Mouse (Mus musculus): ENCODE measurements around the gene Slc39a5. TPM values are rescaled to one million over a fixed set of nuclear protein-coding genes. Genes with fewer than 3 reads are reported as not detected.

Slc39a5 gene
- total and polyA plus RNA-seq, 2 experiments from 2014 or later = not detected

- H3K4me2 ChIP-seq (ENCODE audit: low read depth, low read length) = no peak overlapping the region
- ATAC-seq (ENCODE audit: insufficient read depth, low read depth) (no peak), DNase-seq (ENCODE audit: low spot score) (no peak)
- no peak overlapping the region for H3K9ac ChIP-seq (replicated peaks; ENCODE audit: low read depth, low read length)
- H3K27me3 ChIP-seq (ENCODE audit: control insufficient read depth, insufficient read depth, low read length) = no peaks in the 10 kb centered on the region
- peaks cover 50% of the 10 kb centered on the region for H3K36me3 ChIP-seq (replicated peaks; ENCODE audit: control insufficient read depth, insufficient read depth, low read length)
- no peaks in the 10 kb centered on the region for H3K4me1 ChIP-seq (ENCODE audit: control insufficient read depth, insufficient read depth)
- WGBS = 34% methylated on average over 5 of the region's 5 CpGs
- no peak overlapping the region for H3K27ac ChIP-seq (ENCODE audit: low read depth)
- H3K9me3 ChIP-seq (replicated peaks; ENCODE audit: control insufficient read depth, low read length) = no peaks in the 10 kb centered on the region
- no peak for TF ChIP-seq CTCF (IDR thresholded peaks at IDR 0.05; ENCODE audit: low read depth)
- no peak for TF ChIP-seq EP300 (IDR thresholded peaks at IDR 0.05; ENCODE audit: low read depth)
- no peak overlapping the region for H3K4me3 ChIP-seq (ENCODE audit: low read depth, low read length)
Observed at GRCm38 (mm10) chr10:128422426-128422825, 21.4 kb upstream of the Slc39a5 start.

- Histone ChIP-seq H3K4me2 (ENCODE audit: low read depth, low read length) (no peak overlapping the region), H3K9ac (replicated peaks; ENCODE audit: low read depth, low read length) (no peak overlapping the region), H3K9me3 (replicated peaks; ENCODE audit: control insufficient read depth, low read length) (no peaks in the 10 kb centered on the region), H3K4me1 (ENCODE audit: control insufficient read depth, insufficient read depth) (peaks cover 10% of the 10 kb centered on the region; the same call in 1 of the 2 replicates), H3K4me3 (ENCODE audit: low read depth, low read length) (no peak overlapping the region), H3K36me3 (replicated peaks; ENCODE audit: control insufficient read depth, insufficient read depth, low read length) (peaks cover 42% of the 10 kb centered on the region), H3K27me3 (ENCODE audit: control insufficient read depth, insufficient read depth, low read length) (no peaks in the 10 kb centered on the region), H3K27ac (ENCODE audit: low read depth) (no peak overlapping the region)
- 58% methylated on average over 5 of the region's 5 CpGs for WGBS
- DNase-seq (ENCODE audit: low spot score) (no peak), ATAC-seq (ENCODE audit: insufficient read depth, low read depth) (no peak)
- TF ChIP-seq EP300 (IDR thresholded peaks at IDR 0.05; ENCODE audit: low read depth) = no peak
- no peak for TF ChIP-seq CTCF (IDR thresholded peaks at IDR 0.05; ENCODE audit: low read depth)
Observed at GRCm38 (mm10) chr10:128414848-128415247, 13.8 kb upstream of the Slc39a5 start.

GRCm38 (mm10) chr10:128413076-128413475, 12.0 kb upstream of the Slc39a5 start:
- TF ChIP-seq CTCF (IDR thresholded peaks at IDR 0.05; ENCODE audit: low read depth) = no peak
- TF ChIP-seq EP300 (IDR thresholded peaks at IDR 0.05; ENCODE audit: low read depth) = no peak
- Histone ChIP-seq H3K36me3 (replicated peaks; ENCODE audit: control insufficient read depth, insufficient read depth, low read length) (peaks cover 29% of the 10 kb centered on the region), H3K4me3 (ENCODE audit: low read depth, low read length) (no peak overlapping the region), H3K4me1 (ENCODE audit: control insufficient read depth, insufficient read depth) (peaks cover 13% of the 10 kb centered on the region), H3K27me3 (ENCODE audit: control insufficient read depth, insufficient read depth, low read length) (no peaks in the 10 kb centered on the region), H3K9me3 (replicated peaks; ENCODE audit: control insufficient read depth, low read length) (no peaks in the 10 kb centered on the region), H3K27ac (ENCODE audit: low read depth) (no peak overlapping the region), H3K4me2 (ENCODE audit: low read depth, low read length) (no peak overlapping the region), H3K9ac (replicated peaks; ENCODE audit: low read depth, low read length) (no peak overlapping the region)
- WGBS = 45% methylated on average over 1 of the region's 1 CpGs
- DNase-seq (ENCODE audit: low spot score) (no peak), ATAC-seq (ENCODE audit: insufficient read depth, low read depth) (no peak)

- WGBS = 17% methylated on average over 1 of the region's 1 CpGs
- peak overlapping the region; percentile 92 for H3K4me3 ChIP-seq (ENCODE audit: low read depth, low read length)
- H3K27me3 ChIP-seq (ENCODE audit: control insufficient read depth, insufficient read depth, low read length) = no peaks in the 10 kb centered on the region
- peaks cover 30% of the 10 kb centered on the region for H3K36me3 ChIP-seq (replicated peaks; ENCODE audit: control insufficient read depth, insufficient read depth, low read length)
- TF ChIP-seq CTCF (IDR thresholded peaks at IDR 0.05; ENCODE audit: low read depth) (no peak), EP300 (IDR thresholded peaks at IDR 0.05; ENCODE audit: low read depth) (no peak)
- H3K4me2 ChIP-seq (ENCODE audit: low read depth, low read length) = peak overlapping the region; percentile 77
- H3K4me1 ChIP-seq (ENCODE audit: control insufficient read depth, insufficient read depth) = peaks cover 13% of the 10 kb centered on the region
- peak overlapping the region; percentile 84; the same call in 1 of the 2 replicates for H3K9ac ChIP-seq (replicated peaks; ENCODE audit: low read depth, low read length)
- H3K27ac ChIP-seq (ENCODE audit: low read depth) = peak overlapping the region; percentile 90; the same call in 1 of the 2 replicates
- DNase-seq (ENCODE audit: low spot score) (no peak), ATAC-seq (ENCODE audit: insufficient read depth, low read depth) (no peak)
- H3K9me3 ChIP-seq (replicated peaks; ENCODE audit: control insufficient read depth, low read length) = no peaks in the 10 kb centered on the region
Observed at GRCm38 (mm10) chr10:128412558-128412957, 11.5 kb upstream of the Slc39a5 start.

GRCm38 (mm10) chr10:128412055-128412381, 11.0 kb upstream of the Slc39a5 start:
- peaks cover 32% of the 10 kb centered on the region for H3K36me3 ChIP-seq (replicated peaks; ENCODE audit: control insufficient read depth, insufficient read depth, low read length)
- H3K4me3 ChIP-seq (ENCODE audit: low read depth, low read length) = peak overlapping the region; percentile 92
- H3K9me3 ChIP-seq (replicated peaks; ENCODE audit: control insufficient read depth, low read length) = no peaks in the 10 kb centered on the region
- WGBS = 1% methylated on average over 14 of the region's 14 CpGs
- peak overlapping the region; percentile 77 for H3K4me2 ChIP-seq (ENCODE audit: low read depth, low read length)
- H3K27ac ChIP-seq (ENCODE audit: low read depth) = peak overlapping the region; percentile 90
- ATAC-seq (ENCODE audit: insufficient read depth, low read depth) (peak; percentile 5; the same call in 1 of the 2 replicates), DNase-seq (ENCODE audit: low spot score) (peak; percentile 50)
- no peak for TF ChIP-seq CTCF (IDR thresholded peaks at IDR 0.05; ENCODE audit: low read depth)
- no peak for TF ChIP-seq EP300 (IDR thresholded peaks at IDR 0.05; ENCODE audit: low read depth)
- peaks cover 13% of the 10 kb centered on the region for H3K4me1 ChIP-seq (ENCODE audit: control insufficient read depth, insufficient read depth)
- no peaks in the 10 kb centered on the region for H3K27me3 ChIP-seq (ENCODE audit: control insufficient read depth, insufficient read depth, low read length)
- H3K9ac ChIP-seq (replicated peaks; ENCODE audit: low read depth, low read length) = peak overlapping the region; percentile 84

All from heart, postnatal 0 days (tissue).